Mouse (Mus musculus): ENCODE measurements at regions not wholly inside any gene's neighbourhood (a gene's known extent, or its start where the extent isn't known, plus 50 kb on each side); places are given as distances from the start of the nearest gene placed in this dataset.

DNA sequence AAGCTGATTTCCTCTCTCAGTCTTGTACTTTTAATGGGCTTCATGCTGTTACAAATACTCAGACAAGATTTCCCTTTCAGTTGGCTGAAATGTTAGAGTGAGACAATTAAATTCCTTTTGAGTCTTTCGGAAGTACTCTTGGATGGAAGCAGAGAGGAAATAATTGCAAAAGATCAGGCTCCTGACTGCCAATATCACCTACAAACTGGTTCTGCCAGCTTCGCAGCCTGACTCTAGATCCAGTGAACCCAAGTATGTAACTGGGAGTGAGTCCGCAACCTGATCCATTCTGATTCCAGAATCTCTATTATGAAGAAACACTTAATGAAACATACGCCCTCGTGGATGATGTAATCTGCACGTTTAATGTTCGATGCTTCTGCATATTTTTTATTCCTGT lies 135.4 kb upstream of the Chl1 start:
- H3K27me3 ChIP-seq (ENCODE audit: low read depth, poor library complexity, severe bottlenecking): no peaks in the 10 kb centered on the region
- no peak for DNase-seq (ENCODE audit: low spot score)
- H3K27ac ChIP-seq: no peak overlapping the region
- no peak overlapping the region for H3K4me3 ChIP-seq
- 90% methylated on average over 7 of the region's 7 CpGs for WGBS
- no peaks in the 10 kb centered on the region for H3K36me3 ChIP-seq
- no peaks in the 10 kb centered on the region for H3K9me3 ChIP-seq (replicated peaks)
- no peaks in the 10 kb centered on the region for H3K4me1 ChIP-seq

DNA sequence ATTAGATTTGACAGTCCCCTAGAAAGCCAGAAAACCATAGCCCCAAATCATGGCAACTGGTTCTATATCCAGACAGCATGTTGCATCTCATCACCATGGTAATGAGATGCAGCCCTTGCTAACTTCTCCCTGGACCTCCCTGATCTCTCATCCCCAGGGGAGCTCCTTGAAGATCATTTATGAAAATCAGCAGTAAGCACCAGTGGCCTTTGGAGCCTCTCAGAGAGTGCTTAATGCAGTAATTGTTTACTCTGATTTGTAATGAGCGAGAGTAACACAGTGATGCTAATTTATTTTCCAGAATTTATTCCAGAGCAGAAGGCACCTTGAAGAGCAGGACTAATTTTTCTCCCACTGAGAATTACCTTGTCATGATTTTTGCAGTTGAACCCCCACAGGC lies 133.1 kb upstream of the Chl1 start:
- no peaks in the 10 kb centered on the region for H3K27me3 ChIP-seq (ENCODE audit: low read depth, poor library complexity, severe bottlenecking)
- no peaks in the 10 kb centered on the region for H3K4me1 ChIP-seq
- H3K4me3 ChIP-seq: no peak overlapping the region
- H3K9me3 ChIP-seq (replicated peaks): no peaks in the 10 kb centered on the region
- no peak overlapping the region for H3K27ac ChIP-seq
- no peaks in the 10 kb centered on the region for H3K36me3 ChIP-seq
- WGBS: 76% methylated on average over 1 of the region's 1 CpGs
- DNase-seq (ENCODE audit: low spot score): no peak

DNA sequence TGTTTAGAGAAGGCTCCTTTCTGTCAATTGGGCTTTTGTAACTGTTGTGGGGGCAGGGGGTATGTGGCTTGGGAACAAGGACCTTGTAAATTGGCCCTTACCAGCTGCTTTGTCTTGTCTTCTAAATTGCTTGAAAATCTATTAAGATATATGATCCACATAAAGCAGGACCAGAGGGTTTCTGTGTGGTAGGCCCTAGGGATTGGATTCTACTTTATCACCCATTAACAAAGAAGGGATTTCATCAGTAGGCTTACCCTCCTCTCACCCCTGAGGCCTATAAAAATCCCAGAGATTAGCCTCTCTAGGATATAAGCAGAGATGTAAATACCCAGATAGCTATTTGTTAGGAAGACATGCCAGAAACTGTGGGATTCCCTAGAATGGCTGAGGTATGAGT lies 132.3 kb upstream of the Chl1 start:
- no peak for DNase-seq (ENCODE audit: low spot score)
- H3K27ac ChIP-seq: no peak overlapping the region
- H3K36me3 ChIP-seq: no peaks in the 10 kb centered on the region
- no peaks in the 10 kb centered on the region for H3K9me3 ChIP-seq (replicated peaks)
- H3K4me1 ChIP-seq: no peaks in the 10 kb centered on the region
- H3K4me3 ChIP-seq: no peak overlapping the region
- H3K27me3 ChIP-seq (ENCODE audit: low read depth, poor library complexity, severe bottlenecking): no peaks in the 10 kb centered on the region

DNA sequence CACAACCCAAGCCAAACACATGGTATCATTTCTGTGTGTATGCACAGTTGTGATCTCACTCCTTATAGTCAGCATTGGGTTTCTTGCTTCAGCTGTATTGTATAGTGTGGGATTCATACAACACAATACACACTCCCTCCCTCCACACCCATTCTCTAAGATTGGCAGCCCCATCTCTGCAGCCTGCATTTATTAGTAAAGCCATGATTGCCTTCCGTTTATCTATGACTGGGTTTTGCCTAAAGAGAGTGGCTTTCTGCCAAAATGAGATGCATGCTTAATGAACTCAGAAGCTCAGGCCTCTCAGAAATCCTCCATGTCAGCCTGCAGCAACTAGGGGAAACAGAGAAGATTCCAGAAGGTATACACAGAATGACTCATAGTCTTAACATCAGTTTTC lies 129.4 kb upstream of the Chl1 start:
- H3K27ac ChIP-seq: no peak overlapping the region
- 87% methylated on average over 1 of the region's 1 CpGs for WGBS
- no peaks in the 10 kb centered on the region for H3K27me3 ChIP-seq (ENCODE audit: low read depth, poor library complexity, severe bottlenecking)
- no peak overlapping the region for H3K4me3 ChIP-seq
- H3K36me3 ChIP-seq: no peaks in the 10 kb centered on the region
- no peak for DNase-seq (ENCODE audit: low spot score)
- no peaks in the 10 kb centered on the region for H3K9me3 ChIP-seq (replicated peaks)
- no peaks in the 10 kb centered on the region for H3K4me1 ChIP-seq

DNA sequence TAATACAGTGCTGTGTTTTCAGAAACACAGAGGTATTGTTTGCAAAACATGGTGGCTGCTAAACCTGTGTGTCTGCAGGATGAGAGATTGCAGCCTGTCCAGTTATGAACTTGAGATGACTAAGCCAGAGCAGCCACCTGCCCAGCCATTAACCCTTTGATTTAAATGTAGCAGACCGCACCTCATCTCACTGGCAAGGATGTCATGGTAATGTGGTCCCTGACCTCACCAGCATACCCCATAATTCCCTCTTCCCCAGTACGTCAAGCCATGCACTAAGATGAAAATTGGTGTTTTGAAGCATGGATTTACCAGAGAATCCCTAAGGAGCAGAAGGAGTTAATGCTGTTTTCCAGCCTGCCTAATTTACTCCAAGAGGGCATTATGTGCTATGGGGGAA lies 128.5 kb upstream of the Chl1 start:
- DNase-seq (ENCODE audit: low spot score): no peak
- Histone ChIP-seq H3K27ac (no peak overlapping the region), H3K36me3 (no peaks in the 10 kb centered on the region), H3K4me1 (no peaks in the 10 kb centered on the region), H3K27me3 (ENCODE audit: low read depth, poor library complexity, severe bottlenecking) (no peaks in the 10 kb centered on the region), H3K9me3 (replicated peaks) (no peaks in the 10 kb centered on the region), H3K4me3 (no peak overlapping the region)
- 76% methylated on average over 2 of the region's 2 CpGs for WGBS

DNA sequence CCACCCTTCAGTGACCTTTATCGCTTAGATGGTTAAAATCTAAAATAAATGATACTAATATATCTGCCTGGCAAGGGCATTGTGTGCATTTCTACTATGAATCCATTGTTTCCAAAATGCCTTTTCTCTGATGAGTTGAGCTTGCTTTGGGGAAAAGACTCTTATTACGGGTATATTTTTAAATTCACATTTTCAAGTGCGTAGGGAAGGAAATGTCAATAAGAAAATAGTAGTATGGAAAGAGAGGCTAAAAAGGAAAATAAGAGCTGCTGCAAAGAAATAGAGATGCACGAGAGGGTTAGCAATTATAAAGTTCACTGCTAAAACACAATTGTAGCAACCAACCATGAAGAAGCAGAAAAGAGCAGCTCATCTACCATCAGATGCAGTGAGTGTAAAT lies 123.8 kb upstream of the Chl1 start:
- Histone ChIP-seq H3K27ac (no peak overlapping the region), H3K9me3 (replicated peaks) (no peaks in the 10 kb centered on the region), H3K4me1 (no peaks in the 10 kb centered on the region), H3K4me3 (no peak overlapping the region), H3K27me3 (ENCODE audit: low read depth, poor library complexity, severe bottlenecking) (no peaks in the 10 kb centered on the region), H3K36me3 (no peaks in the 10 kb centered on the region)
- DNase-seq (ENCODE audit: low spot score): no peak
- 93% methylated on average over 4 of the region's 4 CpGs for WGBS

DNA sequence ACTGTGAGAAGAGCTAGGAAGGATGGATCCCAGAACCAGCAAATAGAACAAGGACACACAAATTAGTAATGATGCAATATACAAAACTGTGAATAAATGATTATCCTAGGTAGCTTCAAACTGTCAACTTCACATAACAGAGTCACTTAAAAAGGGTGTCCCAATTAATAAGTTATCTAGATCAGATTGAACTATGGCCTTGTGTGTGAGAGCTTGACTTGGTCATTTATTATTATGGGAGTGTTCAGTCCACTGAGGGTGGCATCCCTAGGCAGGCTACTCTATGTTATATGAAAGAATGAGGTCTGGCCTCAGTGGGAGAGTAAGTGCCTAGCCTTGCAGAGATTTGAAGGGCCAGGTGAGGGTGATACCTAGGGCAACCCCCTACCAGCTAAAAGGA lies 104.4 kb upstream of the Chl1 start:
- Histone ChIP-seq H3K9me3 (replicated peaks) (no peaks in the 10 kb centered on the region), H3K4me3 (no peak overlapping the region), H3K27me3 (ENCODE audit: low read depth, poor library complexity, severe bottlenecking) (no peaks in the 10 kb centered on the region), H3K4me1 (no peaks in the 10 kb centered on the region), H3K36me3 (no peaks in the 10 kb centered on the region), H3K27ac (no peak overlapping the region)
- DNase-seq (ENCODE audit: low spot score): no peak

DNA sequence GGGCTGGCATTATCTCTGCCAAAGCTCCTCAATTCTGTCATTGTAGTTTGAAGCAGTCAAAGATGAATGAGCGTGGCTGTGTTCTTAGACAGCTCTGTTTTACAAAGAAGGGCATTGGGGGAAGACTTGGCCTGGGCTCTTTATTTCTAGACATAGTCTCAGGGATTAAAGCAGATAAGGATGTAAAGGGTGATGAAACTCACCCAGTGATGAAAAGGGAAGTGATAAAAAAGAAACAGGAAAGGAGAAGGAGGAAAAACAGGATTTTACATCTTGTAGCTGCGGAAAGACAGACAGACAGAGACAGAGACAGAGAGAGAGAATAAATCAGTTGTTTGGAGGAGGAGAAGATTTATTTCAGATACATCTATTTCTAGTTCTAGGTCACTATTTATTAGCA lies 95.5 kb upstream of the Chl1 start:
- H3K36me3 ChIP-seq: no peaks in the 10 kb centered on the region
- no peak for DNase-seq (ENCODE audit: low spot score)
- H3K4me1 ChIP-seq: no peaks in the 10 kb centered on the region
- no peak overlapping the region for H3K27ac ChIP-seq
- no peaks in the 10 kb centered on the region for H3K9me3 ChIP-seq (replicated peaks)
- H3K4me3 ChIP-seq: no peak overlapping the region
- no peaks in the 10 kb centered on the region for H3K27me3 ChIP-seq (ENCODE audit: low read depth, poor library complexity, severe bottlenecking)
- WGBS: 88% methylated on average over 2 of the region's 2 CpGs

DNA sequence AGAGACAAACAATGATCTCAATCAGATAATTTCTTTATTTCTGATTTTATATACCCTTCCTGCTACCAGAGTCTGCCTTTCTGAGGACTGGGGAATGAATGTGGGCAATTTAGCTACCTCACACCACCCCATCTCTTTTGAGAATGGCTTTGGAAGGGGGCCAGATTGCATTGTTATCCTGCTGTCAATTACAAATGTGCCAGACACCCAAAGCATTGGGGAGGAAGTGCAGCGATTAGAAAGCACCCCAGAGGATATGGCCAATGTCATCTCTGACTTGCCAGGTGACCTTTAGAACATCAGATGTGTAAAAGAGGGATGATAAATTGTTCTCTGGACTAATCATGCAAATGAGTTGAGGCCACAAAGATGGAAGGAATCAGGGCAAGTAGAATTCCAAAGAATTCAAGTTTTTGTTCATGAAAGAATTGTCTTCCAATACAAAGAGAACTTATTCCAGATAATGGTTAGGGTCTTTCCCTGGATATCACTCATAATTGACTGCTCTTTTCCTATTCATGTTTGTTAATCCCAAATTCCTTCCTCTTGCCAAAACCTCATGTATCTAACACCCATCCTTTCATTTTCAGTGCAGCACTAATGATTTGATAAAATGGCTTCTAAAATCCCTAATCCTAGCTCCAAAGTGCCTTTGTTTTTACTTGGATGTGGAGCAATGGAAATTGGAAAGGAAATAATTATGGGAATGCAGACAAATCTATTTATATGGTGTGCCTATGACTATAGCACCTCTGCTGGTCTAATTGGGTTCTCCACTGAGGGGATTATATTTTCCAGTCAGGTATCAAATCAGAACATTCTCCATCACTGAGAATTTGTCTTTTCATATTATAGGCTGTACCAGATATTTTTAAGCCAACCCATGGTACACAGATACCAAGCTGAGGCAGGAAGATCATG lies 89.1 kb upstream of the Chl1 start:
- WGBS: 66% methylated on average over 1 of the region's 1 CpGs
- Histone ChIP-seq H3K27me3 (ENCODE audit: low read depth, poor library complexity, severe bottlenecking) (no peaks in the 10 kb centered on the region), H3K27ac (no peak overlapping the region), H3K4me1 (no peaks in the 10 kb centered on the region), H3K4me3 (no peak overlapping the region), H3K36me3 (no peaks in the 10 kb centered on the region), H3K9me3 (replicated peaks) (no peaks in the 10 kb centered on the region)
- DNase-seq (ENCODE audit: low spot score): no peak

DNA sequence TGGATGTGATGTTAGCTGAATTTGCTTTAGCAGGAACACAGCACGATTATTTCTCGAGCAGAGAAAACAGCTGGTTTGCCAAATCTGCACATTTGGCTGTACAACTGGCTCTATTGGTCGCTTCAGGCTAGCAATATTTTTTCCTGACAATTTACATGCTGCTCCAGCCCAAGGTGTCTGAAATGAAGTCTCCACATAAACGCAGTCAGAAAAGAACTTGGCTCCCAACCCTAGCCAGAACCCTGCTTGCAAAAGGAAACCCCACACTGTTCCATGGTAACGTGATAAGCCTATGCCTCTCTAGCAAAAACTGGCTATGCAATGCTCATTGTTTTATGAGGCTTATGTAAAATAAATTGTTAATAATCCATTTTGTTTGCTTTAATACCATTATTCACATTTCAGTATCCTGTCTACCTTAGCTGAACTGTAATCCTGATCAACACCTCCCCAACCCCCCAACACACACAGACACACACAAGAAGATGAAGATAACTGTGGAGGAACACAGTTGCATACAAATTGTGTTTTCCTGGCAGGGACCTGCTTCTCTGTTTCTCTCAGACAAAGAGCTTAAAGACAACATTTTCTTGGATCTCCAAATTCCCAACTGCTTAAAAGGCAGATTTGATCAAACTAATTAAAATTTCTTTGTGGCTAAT lies 79.3 kb upstream of the Chl1 start:
- Histone ChIP-seq H3K4me3 (no peak overlapping the region), H3K27ac (no peak overlapping the region), H3K27me3 (ENCODE audit: low read depth, poor library complexity, severe bottlenecking) (no peaks in the 10 kb centered on the region), H3K4me1 (no peaks in the 10 kb centered on the region), H3K36me3 (no peaks in the 10 kb centered on the region), H3K9me3 (replicated peaks) (no peaks in the 10 kb centered on the region)
- DNase-seq (ENCODE audit: low spot score): no peak
- 79% methylated on average over 5 of the region's 5 CpGs for WGBS

DNA sequence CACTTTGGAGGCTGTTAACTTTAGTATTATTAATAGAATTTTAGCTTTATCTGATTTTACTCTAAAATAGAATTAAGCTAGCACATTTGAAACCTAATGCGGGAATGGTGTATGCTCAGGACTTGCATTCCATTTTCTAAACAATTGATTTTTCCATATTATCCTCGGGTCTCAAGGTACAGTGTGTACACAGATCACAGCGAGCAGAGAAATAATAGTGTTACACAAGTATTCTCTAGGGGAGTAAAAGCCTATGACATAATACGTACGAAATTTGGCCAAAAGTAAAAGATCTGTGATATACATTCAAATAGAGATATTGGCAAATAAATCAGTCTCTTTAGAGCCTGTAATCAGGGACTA lies 78.8 kb upstream of the Chl1 start:
- no peaks in the 10 kb centered on the region for H3K4me1 ChIP-seq
- no peaks in the 10 kb centered on the region for H3K27me3 ChIP-seq (ENCODE audit: low read depth, poor library complexity, severe bottlenecking)
- no peaks in the 10 kb centered on the region for H3K9me3 ChIP-seq (replicated peaks)
- no peak overlapping the region for H3K27ac ChIP-seq
- H3K36me3 ChIP-seq: no peaks in the 10 kb centered on the region
- H3K4me3 ChIP-seq: no peak overlapping the region
- WGBS: 92% methylated on average over 5 of the region's 5 CpGs
- no peak for DNase-seq (ENCODE audit: low spot score)
